Mouse (Mus musculus) heart, adult 8-10 months (tissue): ENCODE measurements at regions not wholly inside any gene's neighbourhood (a gene's known extent, or its start where the extent isn't known, plus 50 kb on each side); places are given as distances from the start of the nearest gene placed in this dataset.
A peak's percentile ranks its signal among the peaks of the same experiment; 100 is the strongest.

ENCODE experiments used
- DNase-seq: peaks from one replicate; pipeline ENCODE4 v3.0.0; 2022; ENCODE audit warnings: low spot score

DNA sequence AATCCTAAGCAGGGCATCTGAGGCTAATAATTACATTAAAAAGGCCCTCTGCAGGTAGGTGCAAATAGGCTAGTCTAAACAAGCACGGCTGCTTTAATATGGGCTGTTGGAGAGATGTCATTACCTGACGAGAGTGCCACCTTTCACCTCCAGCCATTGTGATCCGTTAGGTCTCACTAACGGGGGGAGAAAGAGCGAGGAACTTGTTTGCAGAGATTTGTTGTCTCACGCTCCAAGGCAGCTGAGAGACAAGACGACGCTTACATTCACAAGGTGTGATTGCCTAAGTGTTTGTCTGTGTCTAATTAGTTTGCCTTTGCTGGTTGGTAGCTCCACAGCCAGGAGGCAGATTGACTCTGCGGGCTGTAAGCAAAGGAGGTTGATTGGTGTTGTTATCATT lies 180.3 kb downstream of the Zfp326 start:
- DNase-seq, result no peak

DNA sequence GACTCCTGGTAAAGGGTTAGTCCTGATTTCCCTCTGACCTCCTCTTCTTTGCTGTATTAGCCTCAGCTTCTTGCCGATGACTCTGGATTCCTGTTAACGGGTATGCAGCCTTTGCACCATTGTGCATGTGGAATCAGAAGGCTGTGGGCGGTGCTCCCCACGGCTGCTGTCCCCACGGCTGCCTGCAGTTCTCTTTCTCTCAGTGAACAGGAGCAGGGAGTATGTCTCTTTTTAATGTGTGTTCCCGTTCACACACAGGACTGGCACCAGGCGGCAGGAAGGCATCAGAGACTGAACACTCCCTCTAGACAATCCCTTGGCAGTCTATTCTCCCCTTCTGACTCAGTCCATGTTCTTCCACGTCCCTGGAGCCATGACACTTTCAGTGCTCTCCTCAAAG lies 178.9 kb downstream of the Zfp326 start:
- DNase-seq, result no peak

DNA sequence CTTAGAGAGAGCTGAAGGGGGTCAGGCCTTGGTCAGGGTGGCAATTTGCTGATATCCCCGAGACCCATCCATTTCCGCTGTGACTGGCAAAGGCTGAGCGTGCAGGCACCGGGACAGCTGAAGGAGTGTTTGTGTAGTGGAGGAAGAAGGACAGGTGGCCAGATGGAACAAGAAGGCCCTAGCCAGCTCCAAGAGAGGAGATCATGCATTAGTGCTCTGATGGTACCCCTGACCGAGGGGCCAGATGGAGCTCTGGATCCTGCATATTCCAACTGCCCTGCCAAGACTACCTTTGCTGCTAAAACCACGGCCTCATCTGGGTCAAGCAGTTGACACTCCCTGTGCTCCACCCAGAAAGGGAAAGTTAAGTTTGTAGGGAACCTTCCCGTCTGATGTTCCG lies 174.7 kb downstream of the Zfp326 start:
- DNase-seq, result no peak

DNA sequence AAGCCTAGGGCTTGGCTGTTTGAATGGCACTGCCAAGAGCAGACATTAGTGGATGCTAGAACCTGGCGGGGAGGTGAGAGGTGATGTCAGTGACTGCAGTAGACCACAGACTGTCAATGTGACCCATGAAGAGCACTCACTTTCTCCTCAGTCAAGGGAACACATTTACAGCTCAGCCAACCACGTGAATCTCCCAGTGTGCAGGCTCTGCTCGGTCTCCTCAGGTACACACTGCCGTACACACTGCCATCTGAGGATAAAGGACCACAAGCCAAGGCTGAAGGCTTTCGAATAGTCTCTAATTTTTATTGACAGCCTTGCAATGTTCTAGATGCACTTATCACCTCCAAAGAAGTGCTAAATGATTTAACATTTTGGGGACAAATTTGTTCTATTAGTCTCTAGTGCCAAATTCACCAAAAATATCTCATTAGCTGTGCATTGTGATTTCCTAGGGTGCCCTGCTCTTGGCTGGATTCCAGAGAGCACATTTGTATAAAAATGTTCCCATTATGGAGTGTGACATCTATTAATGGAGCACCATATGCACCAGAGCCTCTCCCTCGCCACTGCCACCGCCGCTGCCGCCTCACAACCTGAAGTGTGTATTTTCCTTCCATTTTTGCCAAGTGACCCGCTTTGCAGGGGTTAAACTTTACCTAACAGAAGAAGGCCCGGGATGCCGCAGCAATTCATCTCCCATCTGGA lies 168.7 kb downstream of the Zfp326 start:
- no peak for DNase-seq

DNA sequence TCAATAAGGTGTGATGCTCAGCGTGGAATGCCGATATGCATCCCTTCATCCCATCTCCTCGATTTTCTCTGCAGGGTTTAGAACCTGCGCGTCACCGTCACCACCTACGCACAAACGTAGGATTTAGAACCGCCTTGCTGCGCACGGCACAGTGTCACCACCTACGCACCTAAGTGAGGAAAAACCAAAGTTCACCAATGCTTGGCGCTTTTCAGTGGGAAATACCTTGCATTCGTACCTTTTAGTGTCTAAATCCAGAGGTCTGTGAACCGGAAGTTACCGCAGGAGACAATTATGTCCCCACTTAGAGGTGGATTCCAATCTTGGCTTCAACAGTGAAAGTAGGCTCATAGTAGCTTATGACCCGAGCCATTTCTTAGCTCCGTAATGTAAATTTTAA lies 162.0 kb downstream of the Zfp326 start:
- no peak for DNase-seq

DNA sequence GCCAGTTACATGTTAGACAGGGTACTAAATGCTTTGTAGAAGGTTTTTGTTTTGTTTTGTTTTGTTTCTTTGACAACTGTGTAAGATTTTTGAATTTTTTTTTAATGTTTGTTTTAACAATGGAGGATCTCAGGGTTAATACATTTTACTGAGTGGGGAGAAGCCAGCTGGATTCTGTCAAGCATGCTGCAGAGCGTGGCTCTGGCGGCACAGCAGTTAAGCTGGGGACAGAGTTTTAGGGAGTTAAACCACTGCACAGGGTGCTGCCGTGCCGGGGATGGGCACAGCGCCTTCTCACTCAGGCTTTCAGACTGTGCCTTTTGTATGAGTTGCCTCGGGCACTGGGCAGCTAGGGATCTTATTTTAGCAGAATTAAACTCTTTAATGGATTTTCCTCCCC lies 159.8 kb downstream of the Zfp326 start:
- no peak for DNase-seq

DNA sequence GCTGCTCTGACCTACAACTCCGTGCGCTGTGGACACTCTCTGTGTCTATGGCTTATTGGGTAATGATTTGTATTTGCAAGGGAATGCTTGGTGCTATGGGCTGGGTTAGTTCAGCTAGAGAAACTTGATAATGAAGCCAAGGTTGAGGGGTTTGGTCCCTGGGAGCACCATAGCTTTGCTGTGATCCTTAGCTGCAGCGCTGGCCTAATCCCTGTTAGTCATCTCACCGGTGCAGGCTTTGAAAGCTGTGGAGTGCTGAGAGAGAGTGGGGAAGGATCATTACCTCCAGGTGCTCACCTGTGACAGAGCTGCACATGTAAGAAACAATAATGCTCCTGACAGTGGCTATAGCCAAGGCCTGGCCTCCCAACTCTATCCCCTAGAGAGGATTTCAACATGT lies 156.6 kb downstream of the Zfp326 start:
- DNase-seq, result no peak

DNA sequence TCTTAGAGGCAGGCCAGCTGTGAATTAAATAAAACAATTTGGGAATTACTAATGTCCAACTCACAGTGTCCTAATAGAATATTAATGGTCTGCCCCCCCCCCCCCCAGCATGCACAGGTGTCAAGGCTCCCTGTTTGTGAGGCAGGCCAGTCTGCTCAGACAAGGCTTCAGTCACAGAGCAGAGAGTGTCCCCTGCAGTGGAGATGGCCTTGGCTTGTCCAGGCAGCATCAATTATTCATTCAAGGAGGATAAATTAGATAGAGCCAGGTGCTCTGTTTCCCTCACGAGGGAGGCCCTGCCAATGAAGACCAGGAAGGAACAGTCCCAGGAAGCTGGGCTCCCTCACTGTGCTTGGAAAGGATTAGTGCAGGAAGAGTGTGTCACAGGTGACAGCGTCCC lies 150.5 kb downstream of the Zfp326 start:
- DNase-seq, result no peak

DNA sequence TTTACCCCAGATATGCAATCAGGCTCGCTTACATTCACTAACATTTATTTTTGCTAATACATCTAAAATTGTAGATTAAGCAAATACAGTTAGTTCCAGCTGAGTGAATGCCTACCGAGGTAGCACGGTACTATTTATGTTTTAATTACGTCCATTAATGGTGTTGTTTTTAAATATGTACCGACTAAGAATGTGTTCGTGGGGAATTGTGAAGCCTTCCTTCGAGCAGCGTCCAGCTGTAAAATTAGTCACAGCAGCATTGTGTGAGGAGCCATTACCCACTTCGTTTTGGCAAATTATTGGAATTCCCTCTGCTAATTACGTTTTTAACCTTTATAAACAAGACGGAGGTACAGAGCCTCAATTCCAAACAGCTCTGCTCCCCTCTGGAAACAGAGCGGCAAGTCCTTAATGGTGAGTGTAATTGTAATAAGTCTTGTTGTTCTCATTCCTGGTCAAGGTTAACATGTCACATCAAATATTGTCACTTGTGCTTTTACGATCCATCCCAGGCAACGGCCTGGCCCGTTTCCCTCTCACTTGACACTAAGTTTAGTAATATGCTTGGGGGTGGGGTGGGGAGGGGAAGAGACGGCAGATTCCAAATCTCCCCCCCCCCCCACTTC lies 128.0 kb downstream of the Zfp326 start:
- DNase-seq, result no peak

DNA sequence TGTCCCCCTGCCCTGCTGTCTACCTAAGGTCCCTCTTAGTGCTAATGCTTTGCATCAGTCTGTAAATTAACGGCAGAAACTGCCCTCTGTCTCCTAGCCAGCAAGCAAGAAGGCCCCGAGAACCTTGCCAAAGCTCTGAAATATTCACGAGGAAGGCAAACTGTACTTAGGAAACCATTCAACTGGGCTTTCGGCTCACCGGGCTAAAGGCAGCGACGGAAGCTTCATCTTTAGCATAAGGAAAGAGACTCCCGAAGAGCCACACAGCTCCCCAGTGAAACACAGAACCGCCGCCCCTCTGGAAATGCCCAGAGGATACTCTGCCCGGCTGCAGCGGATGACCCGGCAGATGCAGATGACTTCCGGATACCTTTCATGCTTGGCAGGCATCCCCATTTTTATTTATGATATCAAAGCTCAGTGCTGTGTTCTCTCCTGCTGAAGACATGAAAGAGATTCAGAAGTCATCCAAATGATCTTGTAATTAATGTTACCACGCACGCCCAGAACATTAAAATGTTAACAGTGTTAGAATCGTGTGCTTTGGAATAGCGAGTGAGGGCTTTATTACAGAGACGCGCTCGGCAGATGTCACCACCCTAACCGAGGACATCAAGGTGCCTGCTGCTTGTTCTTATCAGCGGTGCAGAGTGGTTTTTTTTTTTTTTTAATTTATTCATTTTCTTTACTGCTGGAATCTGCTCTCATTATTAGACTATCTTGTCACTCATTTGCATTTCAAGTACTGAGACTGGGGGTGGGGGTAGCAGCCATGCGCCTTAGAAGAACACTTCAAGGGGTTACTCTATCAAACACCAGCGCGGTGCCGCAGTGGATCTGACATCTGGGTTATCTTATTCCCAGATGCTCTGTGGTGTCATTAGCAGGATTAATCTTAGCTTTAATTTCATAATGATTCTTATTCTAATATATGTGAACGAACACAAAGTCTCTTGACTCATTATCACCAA lies 127.2 kb downstream of the Zfp326 start:
- no peak for DNase-seq

DNA sequence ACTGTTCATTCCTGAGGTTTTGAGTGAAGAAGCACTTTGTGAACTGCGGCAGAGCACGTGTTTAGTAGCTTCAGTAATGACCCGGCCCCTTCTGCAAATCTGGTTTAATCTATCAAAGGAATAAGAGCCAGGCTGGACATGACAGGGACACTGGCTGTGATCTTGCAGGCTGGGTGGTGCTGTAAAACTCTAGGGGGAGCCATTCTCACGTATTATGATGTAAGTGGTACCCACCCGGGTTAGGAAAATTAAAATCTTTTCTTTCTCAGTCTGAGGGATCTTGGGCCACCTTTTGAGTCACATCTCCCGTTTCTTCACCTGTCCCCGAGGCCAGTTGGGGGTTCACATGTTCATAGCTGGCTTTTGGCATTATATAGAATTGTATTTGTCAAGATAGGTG lies 126.0 kb downstream of the Zfp326 start:
- no peak for DNase-seq

DNA sequence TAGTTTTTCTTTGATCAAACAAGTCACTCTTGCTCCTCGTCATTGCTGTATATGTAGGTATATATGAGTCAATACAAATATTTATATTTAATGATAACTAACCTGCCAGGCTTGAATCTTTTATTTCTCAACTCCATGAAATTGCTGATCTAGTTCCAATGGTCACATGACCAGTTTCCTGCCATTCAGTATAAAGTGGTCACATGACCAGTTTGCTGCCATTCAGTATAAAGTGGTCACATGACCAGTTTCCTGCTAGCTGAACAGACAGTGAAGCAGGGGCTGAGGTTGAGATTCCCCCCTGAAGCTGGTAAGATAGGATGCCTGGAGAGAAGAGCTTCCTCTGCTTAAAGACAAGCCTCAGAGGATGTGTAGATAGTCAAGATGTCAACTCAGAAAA lies 117.9 kb downstream of the Zfp326 start:
- no peak for DNase-seq

DNA sequence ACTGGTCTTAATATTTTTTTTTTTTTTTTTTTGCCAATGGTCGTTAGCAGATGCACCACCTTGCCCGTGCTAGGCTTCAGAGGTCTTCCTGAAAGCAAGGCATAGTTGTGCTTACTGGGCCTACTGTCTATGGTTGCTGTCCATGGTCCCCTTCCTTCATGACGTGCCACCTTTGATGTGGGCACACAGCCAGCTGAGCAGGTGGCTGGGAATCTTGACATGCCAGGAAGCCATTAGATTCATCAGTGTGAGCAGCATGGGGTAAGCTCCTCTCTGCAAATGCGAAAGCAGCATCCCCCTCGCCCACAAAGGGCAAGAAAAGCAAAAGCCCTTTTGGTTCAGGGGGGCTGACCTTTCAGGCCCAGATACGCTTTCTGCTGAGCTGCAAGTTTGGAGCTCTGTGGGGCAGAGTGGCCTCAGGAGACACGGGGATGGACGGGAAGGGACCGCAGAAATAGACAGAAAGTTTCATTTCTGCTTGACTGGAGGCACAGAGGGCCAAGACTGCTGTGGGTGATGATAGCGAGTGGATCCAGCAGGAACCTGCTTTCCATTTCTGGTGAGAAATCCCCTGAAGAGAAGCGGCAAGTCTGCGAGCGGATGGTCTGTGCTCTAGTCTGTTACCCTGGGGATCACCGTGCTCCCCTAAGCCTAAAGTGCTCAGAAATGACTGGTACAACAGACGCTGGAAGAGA lies 116.8 kb downstream of the Zfp326 start:
- no peak for DNase-seq

DNA sequence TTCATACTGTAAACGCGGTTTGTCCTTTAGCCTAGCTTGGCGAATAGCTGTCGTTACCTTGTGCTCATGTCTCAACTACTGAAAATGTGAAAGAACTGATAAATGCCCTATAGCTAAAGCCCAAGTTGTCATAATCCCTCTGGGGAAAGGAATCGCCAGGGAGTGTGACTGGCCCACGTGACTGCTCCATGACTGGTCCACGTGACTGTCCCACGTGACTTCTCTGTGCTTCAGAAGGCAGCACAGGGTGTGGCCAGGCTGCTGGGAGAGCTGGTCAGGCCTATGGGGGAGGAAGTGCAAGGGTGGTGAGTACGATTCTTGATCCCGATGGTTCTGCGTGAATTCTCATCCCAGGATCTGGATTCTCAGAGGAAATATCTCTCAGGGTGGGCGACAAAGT lies 114.4 kb downstream of the Zfp326 start:
- DNase-seq, result no peak

DNA sequence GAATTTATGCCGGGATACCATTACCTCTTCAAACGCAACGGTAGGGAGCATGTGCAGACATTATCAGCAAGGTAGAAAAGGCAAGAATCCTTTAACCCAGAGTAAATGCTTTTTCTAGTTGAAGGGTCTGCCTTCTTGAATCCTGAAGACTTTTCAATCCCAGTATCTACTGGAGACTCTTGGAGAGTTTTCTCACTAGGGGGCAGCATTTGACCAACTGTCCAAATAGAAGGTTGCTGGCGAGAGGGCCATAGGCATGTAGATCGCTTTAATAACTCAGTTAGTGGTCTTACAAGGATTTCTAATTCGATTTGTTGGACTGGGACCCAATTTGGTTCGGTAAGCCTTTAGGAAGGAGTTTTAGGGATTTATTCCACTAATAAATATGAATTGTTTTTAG lies 110.0 kb downstream of the Zfp326 start:
- peak; percentile 20 for DNase-seq

DNA sequence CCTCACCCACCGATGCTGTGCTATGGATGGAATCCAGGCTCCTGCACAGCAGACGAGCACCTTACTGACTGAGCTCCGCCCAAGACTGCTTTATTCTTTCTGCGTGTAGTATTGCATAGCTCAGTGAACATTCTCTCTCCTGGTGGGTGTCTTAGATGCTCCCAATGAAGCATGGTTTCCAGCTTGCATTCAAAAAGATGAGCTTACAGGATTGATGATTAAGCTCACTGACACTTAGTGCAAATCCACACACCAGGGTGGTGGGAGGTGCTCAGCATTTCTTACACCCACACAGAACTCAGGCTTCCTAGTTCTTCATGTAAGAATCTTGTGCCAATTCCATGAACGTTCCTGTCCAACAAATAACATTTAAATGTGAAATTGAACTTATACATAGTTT lies 106.8 kb downstream of the Zfp326 start:
- no peak for DNase-seq

DNA sequence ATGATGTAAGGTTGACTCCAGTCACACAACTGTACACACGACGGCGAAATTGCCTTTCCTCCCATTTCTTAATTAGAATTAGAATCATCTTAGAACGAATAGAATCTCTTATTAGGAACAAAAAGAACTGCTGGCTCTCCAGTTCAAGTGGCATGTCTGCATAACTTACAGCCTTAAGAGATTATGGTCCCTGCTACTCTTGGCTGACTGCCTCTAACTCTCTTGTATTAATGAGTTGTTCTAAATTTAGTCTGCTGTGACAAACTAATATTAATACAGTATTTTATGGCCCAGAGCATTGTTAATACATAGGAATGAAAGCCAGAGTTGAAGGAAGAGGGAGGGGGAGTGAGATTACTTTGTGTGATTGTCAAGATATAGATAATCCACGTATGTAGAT lies 100.4 kb downstream of the Zfp326 start:
- DNase-seq, result no peak

DNA sequence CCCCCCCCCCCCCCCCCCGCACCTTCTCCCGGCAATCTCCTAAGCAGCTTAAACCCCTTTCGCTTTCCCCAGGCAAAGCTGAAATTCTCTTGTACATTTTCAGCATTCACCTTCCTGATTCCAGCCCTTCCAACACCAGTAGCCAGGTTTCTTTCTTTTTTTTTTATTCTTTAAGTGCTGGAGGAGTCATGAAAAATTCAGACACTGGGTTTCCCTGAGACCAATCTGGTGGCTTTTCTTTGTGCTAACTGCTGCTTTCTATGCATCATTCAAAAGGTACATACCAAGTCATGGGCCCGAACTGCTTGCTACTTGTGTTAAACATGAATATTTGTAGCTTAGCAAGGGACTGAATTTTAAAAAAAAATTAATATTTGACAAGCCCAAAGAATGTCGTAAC lies 99.7 kb downstream of the Zfp326 start:
- DNase-seq, result no peak

DNA sequence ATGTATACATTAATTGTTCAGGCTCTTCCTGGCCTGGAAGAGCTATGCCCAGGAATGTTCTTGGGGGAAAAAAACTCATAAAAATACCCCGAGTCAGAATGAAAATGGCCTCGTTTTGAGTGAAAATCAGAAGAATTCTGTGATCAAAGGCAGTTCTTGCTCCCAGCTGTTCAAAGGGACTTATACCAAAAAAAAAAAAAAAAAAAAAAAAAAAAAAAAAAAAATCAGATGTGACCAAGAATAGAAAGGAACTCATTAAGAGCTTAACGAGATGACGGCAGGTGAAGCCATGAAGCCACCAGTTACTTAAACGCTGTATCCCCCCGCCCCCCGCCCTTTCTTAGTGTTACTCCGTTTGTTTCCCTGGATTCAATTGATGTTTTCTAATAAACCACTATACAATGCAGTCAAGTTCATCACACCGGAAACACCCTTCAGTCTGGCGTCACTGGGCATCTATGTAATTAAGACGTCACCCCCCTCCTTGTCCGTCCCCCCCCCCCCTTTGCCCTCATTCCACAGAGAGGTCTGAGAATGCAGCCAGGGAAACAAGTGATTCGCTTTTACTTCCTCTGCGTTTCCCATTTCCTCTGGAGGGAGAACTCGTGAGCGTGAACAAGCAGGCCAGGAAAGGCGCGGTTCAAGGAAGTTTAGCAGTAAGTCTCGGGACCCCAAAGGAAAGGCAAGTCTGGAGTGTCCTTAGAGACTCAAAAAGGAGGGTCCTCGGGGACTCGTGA lies 99.1 kb downstream of the Zfp326 start:
- peak; percentile 45 for DNase-seq

DNA sequence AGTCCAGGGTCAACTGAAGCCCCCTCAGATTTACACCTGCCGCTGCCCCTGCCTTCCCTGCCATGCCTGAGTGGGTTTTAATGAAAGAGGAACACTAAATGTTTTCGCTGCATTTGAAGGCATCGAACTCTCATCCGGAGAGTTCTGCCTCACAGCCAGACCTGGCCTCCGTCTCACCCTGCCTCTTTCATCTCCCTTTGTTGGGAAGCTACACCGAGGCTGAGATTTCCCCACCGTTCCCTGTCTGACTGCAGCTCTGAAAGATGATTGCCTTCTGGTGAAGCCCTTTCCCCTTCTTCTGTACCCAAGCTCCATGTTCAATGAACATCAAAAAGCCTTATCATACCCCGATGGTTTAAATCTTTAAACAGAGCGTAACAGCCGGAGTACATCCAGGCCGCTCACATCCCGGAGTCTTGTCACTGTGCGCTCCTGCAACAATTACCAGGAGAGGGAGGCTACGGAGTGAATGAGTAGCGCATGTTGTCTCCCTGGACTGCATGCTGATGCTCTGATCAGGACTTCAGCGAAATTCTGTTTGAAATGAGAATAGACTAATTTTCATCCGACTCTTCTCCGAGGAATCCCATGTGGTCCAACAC lies 98.3 kb downstream of the Zfp326 start:
- no peak for DNase-seq
